Mouse (Mus musculus) neural tube, embryonic 14.5 days (tissue): ENCODE measurements around the gene Oas1a. TPM values are rescaled to one million over a fixed set of nuclear protein-coding genes. Genes with fewer than 3 reads are reported as not detected.
"Not testable (repeated sequence)": the region's sequence is repeated elsewhere in the genome, so short reads cannot be mapped to it uniquely, and the experiment has no call there.

ENCODE experiments used
- ATAC-seq: fragments of 200-750 bp; cut with Nextera tagmentation; 2 replicates; pipeline ENCODE4 v1.8.0; 2017; ENCODE audit warnings: low read depth, mild to moderate bottlenecking, moderate TSS enrichment, moderate library complexity
- H3K27ac ChIP-seq: fragments of 300-500 bp; sonication (generic); 2 replicates; pipeline ENCODE4 v1.5.1; 2014; ENCODE audit warnings: low read depth, mild to moderate bottlenecking, control low read depth, low read length, moderate library complexity, mixed read lengths
- H3K27me3 ChIP-seq: fragments of 300-500 bp; sonication (generic); 2 replicates; pipeline ENCODE4 v1.6.1; 2014; ENCODE audit warnings: low read length; ENCODE audit not compliant: control insufficient read depth, insufficient read depth
- H3K36me3 ChIP-seq: fragments of 300-500 bp; sonication (generic); 2 replicates; pipeline ENCODE4 v1.6.1; 2014; ENCODE audit warnings: low read length, mixed read lengths; ENCODE audit not compliant: control insufficient read depth, insufficient read depth
- H3K4me1 ChIP-seq: fragments of 300-500 bp; sonication (generic); 2 replicates; pipeline ENCODE4 v1.6.1; 2014; ENCODE audit warnings: low read length; ENCODE audit not compliant: control insufficient read depth, insufficient read depth
- H3K4me2 ChIP-seq: fragments of 300-500 bp; sonication (generic); 2 replicates; pipeline ENCODE4 v1.6.1; 2014; ENCODE audit warnings: mild to moderate bottlenecking, low read depth, low read length, control low read depth
- H3K4me3 ChIP-seq: fragments of 300-500 bp; sonication (generic); 2 replicates; pipeline ENCODE4 v1.5.1; 2014; ENCODE audit warnings: low read depth, low read length, control low read depth, mixed read lengths
- H3K9ac ChIP-seq: fragments of 300-500 bp; sonication (generic); replicated peaks from 2 replicates; pipeline ENCODE4 v1.6.1; 2014; ENCODE audit warnings: low read depth, mild to moderate bottlenecking, control low read depth, low read length, mixed read lengths
- H3K9me3 ChIP-seq: fragments of 300-500 bp; sonication (generic); 2 replicates; pipeline ENCODE4 v1.6.1; 2016; ENCODE audit warnings: low read length; ENCODE audit not compliant: control insufficient read depth
- WGBS: fragments of 180-500 bp; shearing (Covaris S2); extraction: QIAGEN DNeasy Blood & Tissue Kit; methylation state at CpG from one replicate; pipeline ENCODE4 v1.1.7; 2014; 5-methylcytosine and 5-hydroxymethylcytosine counted together
- polyA plus RNA-seq: library from polyadenylated mRNA; unstranded; fragments of >200 nt; fragmentation: Nextera tagmentation; extraction: Ambion mirVana; gene quantifications from 2 replicates; pipeline ENCODE4 v1.2.1, GENCODE M21; 2014

Gene Oas1a
- polyA plus RNA-seq, 1 experiment from 2014 or later = 0.21 TPM

GRCm38 (mm10) chr5:120898307-120898706 lies 9.0 kb downstream of the Oas1a start:
- H3K4me2 ChIP-seq = no peak overlapping the region
- H3K4me3 ChIP-seq = no peak overlapping the region
- H3K4me1 ChIP-seq = no peaks in the 10 kb centered on the region
- H3K27ac ChIP-seq = no peak overlapping the region
- no peaks in the 10 kb centered on the region for H3K36me3 ChIP-seq
- no peaks in the 10 kb centered on the region for H3K9me3 ChIP-seq
- no peak for ATAC-seq
- 85% methylated on average over 6 of the region's 6 CpGs for WGBS
- H3K27me3 ChIP-seq = no peaks in the 10 kb centered on the region
- H3K9ac ChIP-seq = no peak overlapping the region

DNA sequence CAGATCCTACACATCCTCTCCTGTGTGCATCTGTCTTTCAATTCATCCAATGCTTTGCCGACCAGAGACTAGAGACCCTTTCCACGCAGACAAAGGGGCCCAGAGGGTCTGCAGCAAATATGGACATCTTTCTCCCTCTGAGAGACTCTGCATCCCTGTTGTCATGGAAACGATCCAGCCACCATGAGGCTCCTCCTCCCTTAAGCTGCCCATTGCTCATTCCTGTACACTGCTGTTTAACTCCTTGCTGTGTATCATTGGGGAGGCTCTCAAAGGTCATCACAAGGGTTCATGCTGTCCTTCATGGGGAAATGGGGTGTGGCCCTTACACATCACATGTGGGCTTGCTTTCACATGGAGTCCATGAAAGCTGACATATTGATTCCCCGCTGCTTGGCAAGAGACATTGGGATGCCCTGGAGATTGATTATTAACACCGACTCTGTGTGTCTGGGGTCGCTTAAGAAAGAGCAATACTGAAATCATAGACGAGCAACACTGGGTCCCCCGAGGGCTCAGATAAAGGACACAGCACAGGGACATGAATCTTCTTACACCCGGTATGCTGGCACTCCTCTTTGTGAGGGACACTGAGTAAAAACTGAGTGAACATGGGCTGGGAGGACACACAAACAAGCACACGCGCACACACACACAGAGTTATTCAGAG lies 12.0 kb downstream of the Oas1a start:
- Histone ChIP-seq H3K36me3 (no peaks in the 10 kb centered on the region), H3K27ac (no peak overlapping the region), H3K9ac (no peak overlapping the region), H3K4me1 (no peaks in the 10 kb centered on the region), H3K9me3 (no peaks in the 10 kb centered on the region), H3K4me3 (no peak overlapping the region), H3K27me3 (no peaks in the 10 kb centered on the region), H3K4me2 (no peak overlapping the region)
- ATAC-seq = no peak
- WGBS = 85% methylated on average over 11 of the region's 11 CpGs

- not testable (repeated sequence) for H3K27ac ChIP-seq, H3K27me3 ChIP-seq, H3K4me3 ChIP-seq, H3K4me2 ChIP-seq, H3K9me3 ChIP-seq, H3K36me3 ChIP-seq, H3K4me1 ChIP-seq, H3K9ac ChIP-seq, ATAC-seq
- WGBS = 77% methylated on average over 2 of the region's 2 CpGs
Observed at GRCm38 (mm10) chr5:120894692-120895091, 12.6 kb downstream of the Oas1a start.

- not testable (repeated sequence) for H3K4me1 ChIP-seq, ATAC-seq, H3K4me3 ChIP-seq, H3K4me2 ChIP-seq, H3K36me3 ChIP-seq, H3K9ac ChIP-seq, H3K27me3 ChIP-seq, H3K9me3 ChIP-seq, H3K27ac ChIP-seq
- WGBS = 91% methylated on average over 4 of the region's 4 CpGs
Observed at GRCm38 (mm10) chr5:120893866-120894265, 13.5 kb downstream of the Oas1a start.

GRCm38 (mm10) chr5:120892243-120892660 lies 15.1 kb downstream of the Oas1a start:
- no peaks in the 10 kb centered on the region for H3K4me1 ChIP-seq
- H3K9ac ChIP-seq = no peak overlapping the region
- no peak overlapping the region for H3K27ac ChIP-seq

DNA sequence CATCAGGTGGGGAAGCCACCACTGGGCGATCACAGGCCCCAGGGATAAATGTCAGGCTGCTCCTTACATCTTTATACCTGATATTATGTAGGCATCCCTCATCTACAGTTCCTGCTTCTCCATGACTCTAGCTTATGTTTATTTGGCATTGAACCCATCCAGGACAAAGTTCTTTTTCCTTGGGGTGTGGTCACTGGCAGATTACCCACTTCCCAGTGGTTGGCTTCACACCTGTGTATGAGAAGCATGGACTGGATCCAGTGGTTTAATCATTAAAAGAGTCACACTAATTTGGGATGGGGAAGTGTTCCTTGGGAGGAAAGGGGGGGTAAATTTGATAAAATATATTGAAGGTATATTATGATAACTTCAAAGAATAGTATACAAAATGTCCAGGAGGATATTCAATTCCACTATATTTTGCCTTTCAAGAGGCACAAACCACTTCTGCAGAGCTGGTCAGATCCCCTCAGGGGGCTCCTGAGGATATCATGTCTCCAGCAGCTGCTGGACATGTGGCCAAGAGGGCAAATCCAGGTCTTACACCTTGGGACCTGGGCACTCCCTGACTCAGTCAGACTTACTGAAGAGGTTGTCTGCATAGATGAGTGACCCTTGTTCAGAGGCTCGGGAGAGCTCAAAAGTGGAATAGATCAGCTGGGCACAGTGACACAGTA lies 15.6 kb downstream of the Oas1a start:
- not testable (repeated sequence) for H3K4me2 ChIP-seq, H3K4me3 ChIP-seq, H3K27ac ChIP-seq, H3K36me3 ChIP-seq, H3K27me3 ChIP-seq, H3K9ac ChIP-seq, ATAC-seq, H3K4me1 ChIP-seq, H3K9me3 ChIP-seq
- 86% methylated on average over 2 of the region's 2 CpGs for WGBS

More at GRCm38 (mm10) chr5:120892243-120892660, 15.1 kb downstream of the Oas1a start:
- no peak for ATAC-seq
- WGBS = 64% methylated on average over 2 of the region's 2 CpGs
- H3K9me3 ChIP-seq = no peaks in the 10 kb centered on the region
- H3K36me3 ChIP-seq = no peaks in the 10 kb centered on the region
- no peaks in the 10 kb centered on the region for H3K27me3 ChIP-seq
- no peak overlapping the region for H3K4me2 ChIP-seq
- H3K4me3 ChIP-seq = no peak overlapping the region

- Histone ChIP-seq H3K4me3 (no peak overlapping the region), H3K9me3 (no peaks in the 10 kb centered on the region), H3K36me3 (no peaks in the 10 kb centered on the region), H3K9ac (no peak overlapping the region), H3K27ac (no peak overlapping the region), H3K4me2 (no peak overlapping the region), H3K4me1 (no peaks in the 10 kb centered on the region), H3K27me3 (no peaks in the 10 kb centered on the region)
- ATAC-seq = no peak
- 52% methylated on average over 3 of the region's 3 CpGs for WGBS
Observed at GRCm38 (mm10) chr5:120890991-120891390, 16.3 kb downstream of the Oas1a start.

DNA sequence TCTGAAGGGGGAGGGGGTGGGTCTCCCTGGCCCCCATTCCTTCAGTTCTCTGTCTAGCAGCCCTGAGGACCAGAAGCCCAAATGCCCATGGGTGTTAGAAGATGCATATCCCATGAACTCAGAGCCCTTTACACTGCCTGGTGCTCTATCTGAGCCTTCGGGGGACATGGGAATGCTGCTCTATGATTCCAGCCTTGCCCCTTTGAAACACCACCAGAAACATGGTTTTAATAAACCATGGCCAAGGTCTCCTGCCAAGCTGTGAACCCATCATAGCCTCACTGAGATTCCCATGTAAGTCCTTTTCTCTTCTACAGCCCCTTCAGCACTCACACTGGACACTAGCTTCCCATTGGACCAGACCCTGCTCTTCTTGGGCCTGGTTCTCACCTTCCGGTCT lies 17.3 kb downstream of the Oas1a start:
- WGBS = 85% methylated on average over 2 of the region's 2 CpGs
- Histone ChIP-seq H3K36me3 (no peaks in the 10 kb centered on the region), H3K9ac (no peak overlapping the region), H3K4me2 (no peak overlapping the region), H3K27ac (no peak overlapping the region), H3K4me3 (no peak overlapping the region), H3K27me3 (no peaks in the 10 kb centered on the region), H3K4me1 (no peaks in the 10 kb centered on the region), H3K9me3 (no peaks in the 10 kb centered on the region)
- ATAC-seq = no peak

DNA sequence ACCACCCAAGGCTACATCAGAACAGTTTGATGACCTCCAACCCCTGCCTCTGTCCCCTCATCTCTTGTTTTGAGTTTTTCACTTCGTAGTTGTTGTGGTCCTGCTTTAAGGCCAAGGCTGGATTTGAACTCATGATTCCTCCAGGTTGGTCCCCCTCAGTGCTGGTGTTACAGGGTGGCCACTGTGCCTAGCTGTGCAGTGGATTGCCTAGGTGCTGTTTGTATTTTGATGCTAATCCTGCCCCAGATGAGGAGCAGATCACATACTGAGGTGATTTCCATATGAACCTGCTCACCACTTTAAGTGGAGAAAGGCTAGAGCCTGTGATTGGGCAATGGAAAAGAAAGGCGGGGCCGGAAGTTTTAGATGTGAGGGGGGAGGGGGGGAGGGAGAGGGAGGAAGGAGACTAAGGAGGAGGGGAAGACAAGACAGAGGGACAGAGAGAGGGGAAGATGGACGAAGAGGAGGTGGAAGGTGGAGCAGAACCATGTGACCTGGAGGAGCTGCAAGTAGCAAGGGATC lies 19.0 kb downstream of the Oas1a start:
- not testable (repeated sequence) for H3K27ac ChIP-seq, H3K9ac ChIP-seq, H3K9me3 ChIP-seq, ATAC-seq, H3K4me3 ChIP-seq, H3K27me3 ChIP-seq, H3K4me1 ChIP-seq, H3K4me2 ChIP-seq, H3K36me3 ChIP-seq
- WGBS = 38% methylated on average over 4 of the region's 4 CpGs
